Mouse (Mus musculus): ENCODE measurements at regions not wholly inside any gene's neighbourhood (a gene's known extent, or its start where the extent isn't known, plus 50 kb on each side); places are given as distances from the start of the nearest gene placed in this dataset.

DNA sequence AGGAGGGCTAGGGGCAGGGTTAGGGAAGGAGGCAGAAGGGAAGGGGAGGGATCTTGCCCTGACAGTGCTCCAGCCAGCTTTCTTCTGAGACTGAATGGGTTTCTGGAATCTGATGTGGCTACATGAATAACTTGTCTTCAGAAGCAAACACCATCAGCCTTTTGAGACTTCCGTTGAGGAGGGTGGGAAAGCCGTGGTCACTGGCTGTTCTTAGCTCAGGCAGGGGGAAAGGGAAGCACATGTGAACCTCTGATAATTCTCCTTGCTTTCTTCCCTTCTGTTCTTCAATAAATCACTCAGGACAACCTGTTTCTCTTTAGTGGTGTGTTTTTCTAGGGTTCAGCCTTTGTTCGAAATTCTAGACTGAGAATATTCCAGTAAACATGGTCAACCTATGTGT lies 148.9 kb downstream of the Bcl11a start:
- no peak for DNase-seq (ENCODE audit: low spot score in 2 of 2)

DNA sequence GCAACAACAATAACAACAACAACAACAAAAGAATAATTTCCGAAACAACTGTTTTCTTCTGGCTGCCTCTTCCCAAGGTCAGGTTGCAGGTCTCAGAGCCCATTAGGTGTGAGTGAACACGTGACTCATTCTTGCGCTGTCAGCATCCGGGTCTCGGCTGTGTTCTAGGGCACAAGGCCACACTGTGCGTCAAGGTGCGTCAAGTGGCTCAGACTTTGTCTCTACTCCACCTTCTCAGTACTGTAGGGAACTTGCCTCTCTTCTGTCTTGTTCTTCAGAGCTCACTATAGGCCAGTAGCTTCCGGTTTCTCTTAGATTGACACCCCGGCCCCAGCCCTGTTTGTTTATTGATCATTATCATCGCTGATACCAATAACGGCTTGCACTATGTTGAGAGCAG lies 155.5 kb downstream of the Bcl11a start:
- DNase-seq (ENCODE audit: low spot score in 2 of 2): no peak

DNA sequence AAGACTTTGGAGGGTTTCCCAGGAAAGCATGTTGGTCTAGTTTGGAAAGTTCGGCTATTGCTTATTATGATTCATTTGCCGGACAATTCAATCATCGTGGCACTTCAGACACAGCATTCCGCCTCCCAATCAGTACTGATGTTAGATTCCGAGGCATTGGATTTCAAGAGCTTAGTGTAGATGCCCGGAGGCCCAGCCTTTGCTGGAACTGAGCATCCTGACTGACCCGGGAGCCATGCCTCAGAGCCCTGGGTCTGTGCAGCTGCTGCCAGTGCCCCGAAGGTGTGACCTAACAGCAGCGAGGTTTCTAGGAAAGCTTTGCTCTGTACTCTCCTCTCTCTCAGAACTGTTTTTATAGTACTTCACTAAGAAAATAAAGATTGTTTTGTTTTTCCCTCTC lies 156.0 kb downstream of the Bcl11a start:
- DNase-seq (ENCODE audit: low spot score in 2 of 2): no peak

DNA sequence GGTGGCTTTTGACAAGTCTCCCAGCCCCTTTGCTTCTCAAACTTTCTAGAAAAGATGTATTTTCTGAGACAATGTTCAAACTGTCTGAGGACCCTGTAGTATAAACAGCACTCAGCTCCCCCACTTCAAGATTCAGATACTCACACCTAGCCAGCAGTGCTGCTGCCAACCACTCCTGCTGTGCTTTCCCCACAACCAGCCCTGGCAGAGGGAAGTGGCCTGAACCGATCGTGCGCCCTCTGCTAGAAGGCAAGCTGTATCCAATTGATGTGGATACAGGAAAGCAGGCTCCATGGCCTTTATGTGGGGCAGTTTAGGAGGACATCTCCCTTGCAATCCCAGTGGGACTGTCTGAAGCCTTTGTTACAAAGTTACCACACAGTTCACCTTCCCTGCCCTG lies 156.6 kb downstream of the Bcl11a start:
- DNase-seq (ENCODE audit: low spot score in 2 of 2): no peak

DNA sequence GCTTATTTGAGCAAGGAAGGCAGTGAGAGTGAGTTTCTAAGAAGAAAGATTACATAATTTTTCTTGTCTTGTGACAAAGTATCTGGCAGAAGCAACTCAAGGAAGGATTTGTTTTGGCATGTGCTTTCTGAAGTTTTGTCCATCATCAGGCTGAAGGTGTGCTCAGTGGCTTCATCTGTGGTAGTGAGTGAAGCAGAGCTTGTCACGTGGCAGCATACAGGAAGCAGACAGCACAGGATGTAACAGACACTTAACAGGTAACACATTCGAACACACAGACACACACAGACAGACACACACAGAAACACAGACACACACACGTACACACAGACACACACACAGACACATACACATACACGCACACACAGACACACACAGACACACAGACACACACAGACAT lies 157.5 kb downstream of the Bcl11a start:
- DNase-seq (ENCODE audit: low spot score in 2 of 2): no peak

DNA sequence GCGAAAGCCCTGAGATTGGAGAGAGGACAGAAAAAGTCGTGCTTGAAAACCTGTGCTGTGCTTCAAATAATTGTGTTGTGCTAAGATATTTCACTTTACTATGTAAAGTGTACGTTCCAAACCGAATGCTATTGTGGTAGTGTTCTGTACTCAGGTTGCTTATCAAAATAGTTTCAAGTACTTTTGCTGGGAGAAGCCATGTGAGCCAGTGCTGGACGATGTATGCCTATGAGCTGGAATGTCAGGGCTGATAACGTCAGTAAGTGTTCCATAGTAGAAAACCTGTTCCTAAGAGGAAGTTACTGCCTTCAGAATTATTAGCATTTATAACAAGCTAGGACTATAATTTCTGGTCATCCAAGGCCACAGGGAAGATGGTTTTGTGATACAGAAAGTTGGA lies 161.8 kb downstream of the Bcl11a start:
- no peak for DNase-seq (ENCODE audit: low spot score in 2 of 2)

DNA sequence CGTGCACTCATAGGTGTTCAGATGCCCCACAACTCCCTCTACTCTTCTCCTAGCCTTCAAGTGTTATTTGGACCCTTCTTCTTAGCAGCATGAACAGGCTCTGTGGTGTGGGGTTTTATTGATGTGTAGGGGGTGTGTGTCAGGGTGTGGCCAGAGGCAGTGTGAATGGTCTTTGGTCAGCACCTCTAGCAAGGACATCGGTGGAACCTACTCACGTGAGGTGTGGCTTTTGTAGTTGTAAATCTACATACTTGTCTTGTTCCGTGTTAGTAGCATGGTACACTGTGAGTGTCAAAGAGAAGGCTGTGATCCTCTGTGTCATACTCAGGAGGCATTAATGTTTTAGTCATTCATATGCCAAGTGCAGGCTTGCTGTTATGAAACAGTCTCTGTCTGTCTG lies 164.2 kb downstream of the Bcl11a start:
- DNase-seq (ENCODE audit: low spot score in 2 of 2): no peak

DNA sequence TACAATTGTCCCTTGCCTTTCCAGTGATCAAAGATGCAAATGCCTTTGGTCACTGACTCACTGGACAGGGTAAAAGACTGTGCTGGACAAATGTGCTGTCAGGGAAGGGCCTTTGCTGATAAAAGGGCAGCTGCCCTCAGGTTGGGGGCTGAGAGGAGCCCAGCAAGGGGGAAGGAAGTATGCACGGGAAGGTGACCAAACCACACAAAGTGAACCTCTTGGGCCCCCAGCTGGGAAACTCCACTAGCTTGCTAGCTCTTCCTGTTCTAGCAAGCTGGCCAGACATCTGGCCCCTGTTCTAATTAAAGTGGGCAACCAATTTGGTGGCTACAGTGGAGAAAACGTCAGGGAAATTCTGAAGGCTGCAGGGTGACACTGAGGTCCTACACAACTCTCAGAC lies 165.0 kb downstream of the Bcl11a start:
- no peak for DNase-seq (ENCODE audit: low spot score in 2 of 2)

DNA sequence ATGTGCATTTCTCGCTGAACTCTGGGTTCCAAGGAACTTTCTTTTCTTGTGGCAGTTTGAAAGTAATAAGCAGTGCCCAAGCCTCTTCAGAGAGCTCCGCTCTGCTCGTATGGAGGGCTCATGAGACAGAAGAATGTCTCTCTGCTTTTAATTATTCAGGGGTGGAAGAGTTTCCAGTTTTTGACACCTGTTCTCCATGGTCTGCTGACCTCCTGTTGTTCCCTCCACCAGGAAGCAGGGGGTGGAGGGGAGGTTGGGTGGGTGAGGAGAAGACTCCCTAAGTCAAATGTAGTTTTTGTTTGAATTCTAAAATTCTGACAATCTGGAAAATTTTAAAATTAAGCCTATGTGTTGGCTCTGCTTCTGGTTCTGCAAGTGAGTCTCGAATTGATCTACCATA lies 167.5 kb downstream of the Bcl11a start:
- no peak for DNase-seq (ENCODE audit: low spot score in 2 of 2)

DNA sequence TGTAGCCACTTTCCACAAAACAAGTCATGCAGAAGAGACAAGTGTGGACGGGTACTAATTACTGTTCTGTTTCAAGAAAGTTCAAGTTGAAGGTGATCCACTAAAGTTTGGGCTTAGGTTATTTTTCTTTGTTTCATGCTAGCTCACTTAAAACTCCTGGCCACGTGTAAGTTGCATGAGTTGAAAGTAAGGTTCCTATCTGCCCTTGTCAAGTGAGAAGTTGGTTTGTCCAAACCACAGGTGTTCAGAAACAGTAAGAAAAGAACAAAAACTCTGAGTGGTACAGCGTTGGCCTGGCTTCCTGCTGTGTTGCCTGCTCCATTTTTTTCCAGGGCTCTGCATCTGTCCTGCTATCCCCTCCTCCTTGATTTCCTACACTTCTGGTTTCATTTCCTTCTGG lies 168.5 kb downstream of the Bcl11a start:
- no peak for DNase-seq (ENCODE audit: low spot score in 2 of 2)

DNA sequence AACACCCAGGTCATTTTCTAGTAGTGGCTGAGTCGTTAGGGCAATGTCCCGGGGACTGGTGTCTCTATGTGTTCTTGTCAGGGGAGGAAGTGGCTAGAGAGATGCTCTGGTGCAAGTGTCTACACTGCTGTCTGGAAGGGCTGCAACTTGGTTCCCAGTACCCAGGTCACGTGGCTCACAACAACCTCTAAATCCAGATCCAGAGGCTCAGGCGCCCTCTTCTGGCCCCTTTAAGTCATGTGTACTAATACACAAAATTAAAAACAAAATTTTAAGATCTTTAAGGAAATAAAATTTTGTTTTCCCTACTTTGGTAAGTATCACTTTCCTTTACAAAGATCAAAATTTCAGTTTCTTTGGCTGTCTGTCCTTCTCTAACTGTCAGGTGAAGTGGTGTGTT lies 169.4 kb downstream of the Bcl11a start:
- no peak for DNase-seq (ENCODE audit: low spot score in 2 of 2)

DNA sequence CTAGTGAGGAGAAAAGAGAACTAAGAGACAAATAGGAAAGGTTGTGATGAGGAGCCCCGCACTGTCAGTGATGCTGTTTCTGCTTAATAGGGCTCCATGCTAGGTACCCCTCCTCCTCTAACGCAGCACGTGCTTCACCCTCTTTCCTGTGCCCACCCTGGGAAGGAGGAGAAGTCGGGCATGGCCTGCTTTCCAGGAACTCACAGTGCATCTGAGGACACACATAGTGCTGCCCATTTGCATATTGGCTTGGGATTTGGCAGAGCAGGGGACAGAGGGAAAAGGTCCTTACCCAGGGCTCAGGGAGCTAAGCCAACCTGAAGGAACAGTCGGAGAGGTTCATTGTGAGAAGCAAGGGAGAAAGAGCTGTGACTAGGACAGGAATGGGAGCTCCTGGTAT lies 173.7 kb downstream of the Bcl11a start:
- no peak for DNase-seq (ENCODE audit: low spot score in 2 of 2)

DNA sequence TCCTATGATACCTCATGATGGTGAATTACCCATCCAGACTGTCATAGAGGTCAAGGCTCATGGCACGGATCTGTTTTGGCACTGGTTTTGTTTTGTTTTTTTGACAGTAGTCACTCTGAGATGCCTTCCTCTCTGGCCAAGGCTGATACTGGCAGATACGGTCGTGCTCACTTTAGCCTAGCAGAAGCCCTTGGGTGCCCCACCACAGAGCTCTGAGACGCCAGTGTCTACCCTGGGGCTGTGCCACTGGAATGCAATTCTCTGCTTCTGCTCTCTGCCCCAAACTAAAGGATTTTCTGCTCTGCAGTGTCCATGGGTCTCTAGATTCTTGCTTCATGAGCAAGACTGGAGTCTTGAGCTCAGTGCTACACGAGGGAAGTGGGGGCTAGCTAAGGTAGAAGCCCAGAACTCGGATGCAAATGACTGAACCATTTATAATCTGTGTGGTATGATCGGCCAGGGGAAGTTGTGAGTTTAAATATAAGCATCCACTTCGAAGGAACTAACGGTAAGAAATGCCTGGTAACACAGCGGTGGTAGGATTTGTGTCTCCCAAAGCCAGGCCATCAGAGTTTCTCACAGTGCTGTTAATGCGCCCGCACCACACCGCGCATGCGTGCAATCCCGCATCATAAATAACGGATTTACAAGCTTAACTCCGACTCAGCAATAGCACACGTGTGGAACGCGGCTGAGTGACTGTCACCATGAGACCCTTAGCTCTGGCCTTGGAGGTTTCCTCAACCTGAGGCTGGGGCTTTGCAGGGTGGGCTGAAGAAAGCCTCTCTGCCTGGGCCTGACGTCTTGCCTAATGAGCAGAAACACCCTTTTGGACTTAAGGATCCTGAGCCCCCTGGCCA lies 177.6 kb downstream of the Bcl11a start:
- DNase-seq (ENCODE audit: low spot score in 2 of 2): no peak

DNA sequence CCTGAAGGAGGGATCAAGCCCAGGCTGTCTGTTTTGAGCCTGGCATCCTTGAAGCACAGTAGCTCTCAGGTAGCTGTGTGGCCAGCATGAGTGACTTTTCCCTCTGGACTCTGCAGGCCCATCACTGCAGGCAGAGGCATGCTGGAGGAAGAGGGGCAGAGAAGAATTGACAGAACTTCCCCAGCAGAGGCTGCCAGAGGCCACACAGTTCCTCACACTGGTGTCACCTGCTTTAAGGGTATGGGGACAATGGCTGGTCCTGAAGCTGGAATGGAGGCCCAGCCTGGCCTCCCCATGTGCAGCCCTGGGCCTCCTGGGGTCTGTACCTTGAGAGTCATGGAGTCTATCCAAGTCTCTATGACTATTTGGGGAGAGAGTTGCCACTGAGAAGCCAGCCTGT lies 179.9 kb downstream of the Bcl11a start:
- DNase-seq (ENCODE audit: low spot score in 2 of 2): no peak

DNA sequence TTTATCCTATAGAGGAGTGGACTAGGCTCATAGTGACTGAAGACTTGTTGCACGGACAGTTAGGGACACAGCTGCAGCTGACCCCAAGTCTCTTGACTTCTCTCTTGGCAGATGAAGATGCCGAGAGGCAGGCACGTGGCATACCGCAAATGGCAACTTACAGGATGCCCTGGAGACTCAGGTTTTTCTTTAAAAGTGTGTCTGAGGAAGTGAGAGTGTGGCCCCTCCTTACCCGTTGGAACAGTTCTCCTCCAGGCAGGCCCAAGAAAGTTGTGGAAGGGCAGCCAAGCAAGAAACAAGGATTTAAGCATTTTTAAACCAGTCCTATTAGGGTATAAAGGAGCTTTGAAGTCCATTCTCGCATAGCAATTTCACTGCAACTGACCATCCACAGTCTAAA lies 180.5 kb downstream of the Bcl11a start:
- DNase-seq (ENCODE audit: low spot score in 2 of 2): no peak

DNA sequence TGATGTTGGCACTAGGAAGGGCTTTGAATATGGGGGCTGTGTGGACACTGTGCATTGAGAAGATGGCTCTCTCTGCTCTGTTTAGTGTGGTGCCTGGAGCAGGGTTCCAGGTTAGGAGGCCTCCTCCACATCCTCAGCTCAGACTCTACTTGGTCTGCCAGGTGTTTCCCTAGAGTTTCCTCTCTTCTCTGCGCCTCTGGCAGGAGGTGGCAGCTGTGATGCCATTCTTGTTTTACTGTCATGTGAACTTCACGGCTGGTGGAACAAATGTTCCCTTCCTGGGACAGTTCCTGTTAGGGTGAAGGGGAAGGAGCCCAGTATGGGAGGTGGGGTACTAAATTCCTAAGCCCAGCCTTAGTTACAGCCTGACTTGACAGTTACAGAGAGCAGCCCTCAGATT lies 181.8 kb downstream of the Bcl11a start:
- DNase-seq (ENCODE audit: low spot score in 2 of 2): no peak

DNA sequence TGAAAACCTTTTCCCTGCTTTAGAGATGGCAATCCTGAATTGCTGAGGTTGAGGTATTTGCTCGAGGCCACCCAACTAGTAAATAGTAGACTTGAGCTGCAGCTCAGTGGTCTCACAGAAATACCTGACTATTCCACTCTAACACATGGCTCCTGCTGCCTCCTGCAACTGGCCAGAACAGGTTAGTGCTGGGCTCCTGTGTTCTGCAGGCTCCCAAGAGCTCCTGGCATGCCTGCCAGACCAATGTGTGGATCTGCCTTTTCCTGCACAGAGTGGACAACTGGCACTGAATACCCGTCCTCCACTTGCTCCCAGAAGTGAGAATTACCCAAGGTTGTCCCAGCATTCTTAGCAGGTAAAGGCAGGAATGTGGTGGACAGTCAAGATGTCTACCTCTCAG lies 191.2 kb downstream of the Bcl11a start:
- no peak for DNase-seq (ENCODE audit: low spot score in 2 of 2)

DNA sequence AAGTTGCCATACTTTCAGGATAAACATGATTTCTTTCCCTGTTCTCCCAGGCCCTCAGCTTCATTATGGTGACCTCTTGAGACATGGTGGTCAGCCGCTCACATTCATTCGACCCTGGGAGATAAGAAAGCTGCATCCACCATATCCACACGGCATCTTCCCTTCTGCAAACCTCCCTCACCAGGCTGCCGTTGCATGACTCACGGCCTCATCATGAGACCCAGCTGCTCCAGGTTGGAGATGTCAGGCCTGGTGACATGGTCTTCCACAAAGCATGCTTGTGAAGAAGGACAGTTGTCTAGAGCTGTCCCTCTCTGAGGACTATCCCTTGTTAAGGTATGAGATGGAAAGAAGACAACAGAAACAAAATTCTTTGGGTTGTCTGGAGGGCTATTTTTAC lies 203.8 kb downstream of the Bcl11a start:
- DNase-seq (ENCODE audit: low spot score in 2 of 2): no peak

DNA sequence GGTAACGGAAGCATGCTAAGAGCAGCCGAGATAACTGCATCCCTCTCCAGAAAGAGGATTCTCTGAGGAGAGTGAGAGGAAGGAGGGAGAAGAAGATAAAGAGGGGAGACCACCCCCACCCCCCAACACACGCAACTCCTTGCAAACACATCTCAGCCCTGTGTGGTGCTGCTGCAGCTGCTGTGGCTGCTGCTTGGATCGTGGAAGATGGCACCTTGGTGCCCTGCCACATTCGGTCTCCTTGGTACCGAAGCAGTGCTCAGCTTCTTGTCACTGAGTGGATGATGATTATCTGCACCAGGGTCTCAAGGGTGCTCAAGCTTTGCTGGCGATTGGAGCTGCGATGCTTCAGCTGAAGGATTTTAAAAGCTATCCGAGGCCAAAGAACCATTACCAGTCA lies 204.7 kb downstream of the Bcl11a start:
- no peak for DNase-seq (ENCODE audit: low spot score in 2 of 2)

DNA sequence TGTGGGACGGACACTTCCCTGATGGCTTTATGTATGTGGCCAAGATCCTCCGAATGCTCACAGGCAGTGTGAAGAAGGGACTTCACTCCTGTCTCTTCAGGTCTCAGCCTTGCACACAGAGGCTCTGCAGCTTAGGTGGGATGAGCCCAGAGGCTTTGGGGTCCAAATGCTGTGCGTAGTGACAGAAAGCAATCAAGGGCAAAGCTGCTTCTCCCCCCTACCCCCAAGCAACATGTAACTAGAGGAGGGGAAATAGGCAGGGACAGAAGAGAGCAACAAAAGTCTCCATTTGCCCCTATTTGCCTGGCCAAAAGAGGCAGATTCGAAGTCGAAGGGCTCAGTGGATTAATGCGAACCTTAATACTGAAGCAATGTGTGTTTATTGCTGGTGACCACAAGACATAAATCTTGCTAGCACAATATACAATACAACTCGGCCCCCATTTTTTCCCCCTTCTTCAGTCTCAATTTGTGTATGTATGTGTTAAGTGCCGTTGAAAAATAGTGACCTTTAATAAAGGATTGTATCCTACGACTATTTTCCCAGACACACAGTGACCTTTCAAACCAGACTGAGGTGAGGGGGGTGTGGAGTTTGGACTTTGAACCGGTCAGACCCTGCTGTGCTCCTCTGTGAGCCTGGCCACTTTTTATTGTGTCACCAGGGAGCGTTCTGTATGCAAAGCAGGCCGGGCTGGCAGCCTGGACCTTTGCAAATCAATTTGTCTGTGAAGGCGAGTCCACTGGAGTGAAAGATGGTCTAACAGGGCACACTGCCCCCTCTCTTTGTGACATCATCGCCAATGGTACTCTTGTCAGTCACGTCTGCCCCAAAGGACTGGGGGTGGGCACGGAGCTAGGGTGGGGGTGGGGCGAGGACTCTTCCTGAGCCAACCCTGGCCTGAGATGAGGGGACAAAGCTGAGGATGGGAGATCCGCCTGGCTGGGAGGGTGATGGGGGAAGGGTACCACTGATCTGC lies 208.6 kb downstream of the Bcl11a start:
- no peak for DNase-seq (ENCODE audit: low spot score in 2 of 2)

DNA sequence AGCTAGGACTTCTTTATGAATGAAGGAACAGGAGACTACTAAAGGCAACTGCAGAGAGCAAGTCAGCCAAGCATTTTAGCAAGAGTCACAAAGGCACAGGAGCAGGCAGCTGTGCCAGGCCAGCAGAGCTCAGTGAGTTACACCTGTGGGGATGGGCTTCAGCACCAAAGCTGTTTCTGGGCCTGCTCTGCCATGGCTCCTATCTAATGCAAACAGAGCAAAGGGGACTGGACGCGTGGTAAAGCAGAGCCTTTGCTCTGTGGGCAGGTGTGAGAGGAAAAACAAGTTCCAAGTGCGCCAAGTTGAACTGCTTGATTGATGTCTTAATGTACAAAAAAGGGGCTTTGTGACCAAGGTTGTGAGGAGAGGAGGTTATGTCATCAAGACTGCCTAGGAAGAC lies 215.4 kb downstream of the Bcl11a start:
- no peak for DNase-seq (ENCODE audit: low spot score in 2 of 2)

DNA sequence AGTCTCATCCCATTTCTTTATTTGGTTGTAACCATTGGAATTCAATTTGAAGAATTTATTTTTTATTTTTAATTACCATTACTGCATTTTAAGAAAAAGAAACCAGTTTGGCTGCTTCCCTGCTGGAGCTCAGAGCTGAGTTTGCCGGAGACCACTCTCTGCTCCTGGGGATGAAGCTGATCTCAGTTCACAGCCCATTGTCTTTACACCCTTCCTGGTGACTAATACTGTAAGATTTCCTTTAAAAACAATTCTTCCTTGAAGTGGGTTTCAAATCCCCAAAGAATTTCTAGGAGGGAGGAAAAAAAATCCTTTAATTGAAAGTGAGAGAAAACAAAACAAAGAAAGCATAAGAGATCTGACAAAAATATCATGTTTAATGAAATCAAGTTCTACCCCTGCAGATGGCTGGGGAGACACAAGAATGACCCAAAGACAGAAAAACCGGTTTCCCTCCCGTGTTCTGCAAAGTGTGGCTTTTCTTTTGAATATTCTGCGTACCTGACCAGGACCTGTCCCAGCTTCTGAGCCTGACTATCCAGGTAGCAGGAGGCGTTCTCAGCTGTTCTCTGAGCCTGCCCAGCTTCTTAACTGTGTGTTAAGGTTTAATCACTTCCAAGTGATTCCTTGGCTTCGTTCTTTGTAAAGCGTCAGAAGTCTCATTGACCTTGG lies 216.1 kb downstream of the Bcl11a start:
- DNase-seq (ENCODE audit: low spot score in 2 of 2): no peak

Measured in gastrocnemius, adult 8-10 months (tissue).